Mouse (Mus musculus) retina, postnatal 7 days (tissue): ENCODE measurements at regions not wholly inside any gene's neighbourhood (a gene's known extent, or its start where the extent isn't known, plus 50 kb on each side); places are given as distances from the start of the nearest gene placed in this dataset.
A peak's percentile ranks its signal among the peaks of the same experiment; 100 is the strongest.

Experiments
- DNase-seq: peaks from one replicate; pipeline ENCODE4 v3.0.0-alpha.2; 2012; ENCODE audit warnings: low read depth, low spot score

DNA sequence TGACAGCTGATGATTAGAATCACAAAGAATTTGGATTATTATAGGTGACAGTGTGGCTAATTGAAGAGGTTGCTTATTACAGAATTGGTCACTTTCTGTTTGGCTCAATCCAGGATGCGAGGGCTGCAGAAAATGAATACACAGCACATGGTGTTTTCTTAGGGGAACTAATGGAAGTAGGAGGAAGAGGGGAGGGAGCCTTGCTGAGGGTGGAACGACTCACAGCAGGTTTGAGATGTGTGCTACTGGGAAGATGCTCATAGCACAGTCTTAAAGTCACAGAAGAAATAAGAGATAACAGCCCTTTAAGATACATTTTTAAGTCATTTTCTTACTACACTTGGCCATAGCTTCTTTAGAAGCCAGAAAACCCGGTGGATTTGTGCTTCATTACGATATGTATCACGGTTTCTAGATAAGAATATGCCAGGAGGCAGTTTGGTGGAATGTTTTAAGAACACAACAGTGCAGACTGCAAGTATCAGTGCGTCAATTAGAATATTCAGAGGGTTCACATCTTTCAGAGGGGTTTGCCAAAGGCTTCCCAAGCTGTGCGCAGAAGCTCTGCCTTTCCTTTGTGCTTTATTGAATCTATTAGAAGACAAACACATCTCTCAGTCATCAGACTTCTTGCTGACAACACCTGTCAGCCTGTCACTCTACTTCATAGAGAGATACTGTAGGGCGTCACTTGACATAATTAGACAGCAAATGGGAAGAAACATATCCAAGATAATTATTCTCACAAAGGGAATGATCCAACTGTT is 853.7 kb downstream of the Otol1 start:
- no peak for DNase-seq

- peak; percentile 9 for DNase-seq
Measured at GRCm38 (mm10) chr3:70873688-70874551, 866.5 kb downstream of the Otol1 start.

DNA sequence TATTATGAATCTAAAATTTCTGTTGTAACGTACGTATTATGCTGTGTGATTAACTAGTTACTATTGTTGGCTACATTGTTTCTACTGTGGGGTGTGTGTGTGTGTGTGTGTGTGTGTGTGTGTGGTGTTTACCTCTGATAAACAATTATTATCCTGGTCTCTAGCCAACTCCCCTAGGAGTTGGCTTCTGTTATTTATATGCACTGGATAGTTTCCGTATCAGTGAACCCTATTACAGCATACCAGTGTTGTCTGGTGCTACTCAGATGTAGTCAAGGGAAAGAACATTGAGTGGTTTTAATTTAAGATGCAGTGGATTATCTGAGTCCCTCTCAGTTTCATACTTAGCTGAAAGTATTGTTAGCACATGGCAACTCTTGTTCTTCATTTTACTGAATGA is 867.2 kb downstream of the Otol1 start:
- DNase-seq, result no peak
